Mouse (Mus musculus): Measurements from ENCODE around the gene Gm27029.

- TF ChIP-seq CTCF (IDR thresholded peaks at IDR 0.05; ENCODE audit: borderline replicate concordance, insufficient read depth, low read depth, low read length): no peak
- no peak for TF ChIP-seq POLR2A (IDR thresholded peaks at IDR 0.05; ENCODE audit: borderline replicate concordance, insufficient read depth, low read length)
These were observed 44.1 kb upstream of the Gm27029 start for GRCm38 (mm10) chr11:101468731-101469130.

Data from cerebellum, adult 2 months (tissue).